Mouse (Mus musculus) embryonic fibroblast, embryonic 13.5 days (primary cell): ENCODE results near the gene Alpk1. TPM values are rescaled to one million over a fixed set of nuclear protein-coding genes. Genes with fewer than 3 reads are reported as not detected.
"Not testable (repeated sequence)": the region's sequence is repeated elsewhere in the genome, so short reads cannot be mapped to it uniquely, and the experiment has no call there.

Source experiments
- H3K27ac ChIP-seq: 2 replicates; pipeline ENCODE4 v1.5.1; 2012; ENCODE audit warnings: low read length, control low read depth, inconsistent platforms; ENCODE audit not compliant: insufficient read depth
- H3K4me1 ChIP-seq: 2 replicates; pipeline ENCODE4 v1.6.1; 2011; ENCODE audit warnings: low read length; ENCODE audit not compliant: control insufficient read depth, insufficient read depth
- H3K4me3 ChIP-seq: 2 replicates; pipeline ENCODE4 v1.5.1; 2011; ENCODE audit warnings: mild to moderate bottlenecking, control low read depth, low read length; ENCODE audit not compliant: insufficient read depth
- CTCF ChIP-seq: IDR thresholded peaks from 2 replicates; pipeline ENCODE4 v1.5.1; 2011; ENCODE audit warnings: mild to moderate bottlenecking, control low read depth, low read length, moderate library complexity, borderline replicate concordance; ENCODE audit not compliant: insufficient read depth
- POLR2A ChIP-seq: IDR thresholded peaks from 2 replicates; pipeline ENCODE4 v1.6.1; 2011; ENCODE audit warnings: low read depth, mild to moderate bottlenecking, control low read depth, low read length, moderate library complexity
- polyA plus RNA-seq: library from polyadenylated mRNA; stranded (reverse); fragments of >200 nt; gene quantifications from 2 replicates; pipeline ENCODE4 v1.2.4, GENCODE M21; 2011; ENCODE audit warnings: low read depth; ENCODE audit not compliant: missing spikeins, insufficient read length

The Alpk1 gene
- polyA plus RNA-seq, 1 experiment: 6.2 TPM

DNA sequence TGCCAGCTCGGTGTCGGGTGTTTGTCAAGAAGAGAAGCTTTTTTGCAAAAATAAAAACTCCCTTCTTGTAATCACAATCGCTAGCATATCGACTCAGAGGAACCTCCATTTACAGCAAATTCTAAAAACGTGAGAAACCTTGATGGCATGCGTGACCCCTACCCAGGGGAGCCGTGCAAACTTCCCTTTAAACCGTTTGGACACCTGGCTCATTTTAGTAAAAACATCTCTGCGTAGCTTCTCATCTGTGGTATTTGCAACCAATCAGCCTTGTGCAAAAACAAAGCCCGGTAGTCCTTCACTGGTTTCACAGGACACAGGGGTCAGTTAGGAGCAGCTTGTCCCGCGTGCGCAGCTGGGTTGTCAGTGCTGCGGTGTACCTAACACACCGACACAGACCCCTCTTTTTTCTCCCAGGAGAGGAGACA, 10.7 kb upstream of the Alpk1 start:
- H3K27ac ChIP-seq: no peak overlapping the region
- TF ChIP-seq CTCF (no peak), POLR2A (no peak)
- peak overlapping the region; percentile 51 for H3K4me3 ChIP-seq
- no peaks in the 10 kb centered on the region for H3K4me1 ChIP-seq

GRCm38 (mm10) chr3:127790234-127791055, 10.1 kb upstream of the Alpk1 start:
- TF ChIP-seq CTCF (no peak), POLR2A (no peak)
- Histone ChIP-seq H3K4me1 (no peaks in the 10 kb centered on the region), H3K4me3 (peak overlapping the region; percentile 51), H3K27ac (no peak overlapping the region)

DNA sequence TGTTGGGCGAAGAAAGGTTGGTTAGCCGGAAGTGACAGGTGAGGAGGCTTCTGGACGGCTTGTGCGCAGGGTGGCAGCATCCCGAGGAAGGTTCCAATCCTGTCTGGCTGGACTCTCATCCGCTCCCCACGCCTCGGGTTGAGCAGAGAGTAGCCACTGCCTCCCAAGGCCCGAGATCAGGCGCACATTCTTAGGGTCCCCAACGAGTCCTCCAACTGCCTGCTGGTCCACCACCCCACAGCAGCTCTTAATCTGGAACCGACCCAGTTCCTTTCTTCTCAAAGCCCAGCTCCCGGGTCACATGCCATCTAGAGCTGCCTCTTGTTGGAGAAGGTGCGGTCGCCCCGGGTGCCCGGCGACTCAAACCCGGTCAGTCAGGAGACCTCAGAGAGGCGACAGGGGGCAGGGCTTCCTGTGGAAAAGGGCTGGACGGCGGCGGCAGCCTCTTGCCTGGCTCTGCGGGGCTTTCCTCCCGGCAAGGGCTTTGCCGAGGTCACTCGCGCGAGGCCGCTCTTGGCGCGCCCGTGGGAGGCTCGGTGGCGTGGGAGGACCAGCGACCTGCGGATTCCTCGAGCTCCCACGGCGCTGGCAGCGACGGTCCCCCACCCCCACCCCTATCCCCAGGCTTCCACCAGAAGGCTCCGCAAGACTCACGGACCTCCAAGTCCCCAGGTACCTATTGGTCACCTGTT, 9.3 kb upstream of the Alpk1 start, which contains the start of gene Tifa:
Gene Tifa, plus strand, starts transcription at position 306 of the 692 bp plus-strand sequence.
- Histone ChIP-seq H3K4me3 (peak within 1 kb of the TSS; percentile 51), H3K27ac (no peak within 1 kb of the TSS), H3K4me1 (no peaks in the 10 kb centered on the region)
- no peak for TF ChIP-seq POLR2A
- no peak for TF ChIP-seq CTCF

DNA sequence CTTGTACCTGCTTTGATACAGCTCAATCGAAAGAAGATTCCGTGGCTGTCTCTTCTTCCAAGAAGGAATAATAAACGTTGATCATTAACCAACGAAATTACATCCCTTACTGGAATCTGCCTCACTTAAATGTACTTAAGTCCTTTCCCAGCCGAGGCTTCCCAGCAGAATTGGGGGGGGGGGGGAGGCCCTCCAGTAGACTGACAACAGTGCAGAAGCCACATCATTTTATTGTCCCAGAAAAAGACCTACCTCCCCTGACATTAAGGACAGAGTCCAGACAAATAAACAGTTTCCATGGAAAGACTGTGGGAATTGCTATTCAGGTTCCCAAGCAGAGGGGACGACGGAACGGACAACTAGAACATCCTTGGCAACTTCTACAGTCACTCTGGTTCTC, 8.6 kb upstream of the Alpk1 start:
- Histone ChIP-seq H3K4me3 (no peak overlapping the region), H3K27ac (no peak overlapping the region), H3K4me1 (no peaks in the 10 kb centered on the region)
- no peak for TF ChIP-seq CTCF
- no peak for TF ChIP-seq POLR2A

- TF ChIP-seq CTCF (no peak), POLR2A (no peak)
- Histone ChIP-seq H3K4me1 (no peaks in the 10 kb centered on the region), H3K27ac (no peak overlapping the region), H3K4me3 (no peak overlapping the region)
Measured at GRCm38 (mm10) chr3:127788038-127788437, 7.7 kb upstream of the Alpk1 start.

GRCm38 (mm10) chr3:127787032-127787431, 6.7 kb upstream of the Alpk1 start:
- Histone ChIP-seq H3K27ac (no peak overlapping the region), H3K4me3 (no peak overlapping the region), H3K4me1 (no peaks in the 10 kb centered on the region)
- TF ChIP-seq POLR2A (no peak), CTCF (no peak)

DNA sequence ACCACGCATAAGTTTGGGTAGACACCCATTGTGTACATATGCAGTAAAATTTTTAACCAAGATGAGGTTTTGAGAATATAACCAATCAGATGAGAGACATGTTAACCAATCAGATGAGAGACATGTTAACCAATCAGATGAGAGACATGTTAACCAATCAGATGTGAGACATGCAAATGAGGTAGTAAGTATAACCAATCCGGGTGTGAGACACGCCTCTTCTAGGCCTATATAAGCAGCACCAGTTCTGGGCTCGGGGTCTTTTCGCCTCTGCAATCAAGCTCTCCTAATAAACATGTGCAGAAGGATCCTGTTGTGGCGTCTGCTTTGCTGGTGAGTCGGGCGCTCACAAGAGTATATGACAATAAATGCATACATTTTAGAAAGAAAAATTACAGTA, 3.4 kb upstream of the Alpk1 start:
- H3K4me3 ChIP-seq, H3K27ac ChIP-seq, H3K4me1 ChIP-seq: not testable (repeated sequence)

GRCm38 (mm10) chr3:127782921-127783320, 2.6 kb upstream of the Alpk1 start:
- H3K27ac ChIP-seq: no peak overlapping the region

GRCm38 (mm10) chr3:127780921-127781320, 594 bp upstream of the Alpk1 start:
- H3K27ac ChIP-seq: no peak overlapping the region
- no peak for TF ChIP-seq CTCF
- TF ChIP-seq POLR2A: no peak
- no peak overlapping the region for H3K4me3 ChIP-seq
- H3K4me1 ChIP-seq: no peaks in the 10 kb centered on the region

More at GRCm38 (mm10) chr3:127782921-127783320, 2.6 kb upstream of the Alpk1 start:
- Histone ChIP-seq H3K4me3 (no peak overlapping the region), H3K4me1 (no peaks in the 10 kb centered on the region)
- TF ChIP-seq CTCF (no peak), POLR2A (no peak)

- no peak overlapping the region for H3K27ac ChIP-seq
- no peak overlapping the region for H3K4me3 ChIP-seq
- TF ChIP-seq CTCF: no peak
- no peak for TF ChIP-seq POLR2A
- no peaks in the 10 kb centered on the region for H3K4me1 ChIP-seq
Measured at GRCm38 (mm10) chr3:127769146-127769545, 11.2 kb downstream of the Alpk1 start.

DNA sequence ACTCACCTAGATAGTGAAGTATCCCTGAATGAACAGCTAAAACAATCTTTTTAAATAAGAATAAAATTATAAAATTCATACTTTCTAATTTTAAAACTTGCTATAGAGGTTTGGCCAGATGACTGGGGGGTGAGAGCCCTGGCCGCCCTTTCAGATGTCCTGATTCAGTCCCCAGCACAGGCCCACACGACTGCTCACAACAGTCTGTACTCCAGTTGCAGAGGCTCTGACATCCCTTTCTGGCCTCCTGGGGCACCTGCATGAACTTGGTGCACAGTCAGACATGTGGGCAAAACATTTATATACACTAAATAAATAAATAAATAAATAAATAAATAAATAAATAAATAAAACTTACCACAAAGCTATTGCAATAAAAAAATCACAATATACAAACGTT, 14.4 kb downstream of the Alpk1 start:
- TF ChIP-seq POLR2A: no peak
- no peak for TF ChIP-seq CTCF
- Histone ChIP-seq H3K4me3 (no peak overlapping the region), H3K27ac (no peak overlapping the region), H3K4me1 (no peaks in the 10 kb centered on the region)
